Mouse (Mus musculus): ENCODE data around the gene Ermard.

Ermard gene

DNA sequence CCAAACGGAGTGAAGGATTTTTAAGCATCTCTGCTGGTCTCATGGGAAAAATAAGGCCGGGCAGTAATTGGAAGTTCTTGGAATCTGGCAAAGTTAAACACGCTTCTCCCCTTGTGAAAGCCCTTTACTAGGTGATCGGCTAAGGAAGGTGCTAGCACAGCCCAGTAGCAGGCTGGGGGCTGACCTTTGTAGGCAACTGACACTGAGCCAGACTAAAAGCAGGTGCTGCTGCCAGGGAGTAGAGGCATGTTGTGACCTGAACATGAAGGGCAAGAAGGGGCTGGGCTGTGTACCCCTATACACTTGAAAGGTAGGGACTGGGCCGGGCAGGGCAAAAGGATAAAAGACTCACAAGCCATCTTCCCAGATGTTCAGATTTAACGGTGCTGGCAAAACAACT, 19.3 kb downstream of the Ermard start:
- DNase-seq (ENCODE audit: low spot score in 2 of 2): no peak

GRCm38 (mm10) chr17:15065391-15066024, 24.5 kb downstream of the Ermard start:
- peak; percentile 47 to 66 for DNase-seq (ENCODE audit: low spot score in 2 of 2)

GRCm38 (mm10) chr17:15066066-15066465, 25.1 kb downstream of the Ermard start:
- no peak for DNase-seq (ENCODE audit: low spot score in 2 of 2)

GRCm38 (mm10) chr17:15066911-15067310, 25.9 kb downstream of the Ermard start:
- DNase-seq (ENCODE audit: low spot score in 2 of 2): no peak

GRCm38 (mm10) chr17:15068040-15068792, 27.2 kb downstream of the Ermard start:
- DNase-seq (ENCODE audit: low spot score in 2 of 2): no peak

GRCm38 (mm10) chr17:15069124-15069523, 28.1 kb downstream of the Ermard start:
- DNase-seq (ENCODE audit: low spot score in 2 of 2): no peak

DNA sequence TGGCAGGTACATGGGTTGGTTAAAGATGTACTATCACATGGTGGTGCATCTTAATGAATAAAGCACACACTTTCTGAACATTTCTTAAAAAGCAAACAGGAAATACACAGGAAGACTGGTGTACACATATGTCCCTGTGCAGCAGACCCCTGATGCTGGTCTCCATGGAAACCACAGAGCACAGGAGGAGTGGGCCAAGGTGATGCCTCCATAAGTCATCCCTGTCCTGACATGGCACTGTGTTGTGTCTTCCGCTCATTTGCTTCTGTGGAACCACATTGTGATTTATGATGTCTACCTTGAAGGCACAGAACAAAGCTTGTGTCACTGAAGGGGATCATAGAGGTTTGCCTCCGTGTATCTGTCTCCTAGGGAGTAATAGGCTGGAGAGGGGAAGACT, 31.2 kb downstream of the Ermard start:
- DNase-seq (ENCODE audit: low spot score in 2 of 2): no peak

DNA sequence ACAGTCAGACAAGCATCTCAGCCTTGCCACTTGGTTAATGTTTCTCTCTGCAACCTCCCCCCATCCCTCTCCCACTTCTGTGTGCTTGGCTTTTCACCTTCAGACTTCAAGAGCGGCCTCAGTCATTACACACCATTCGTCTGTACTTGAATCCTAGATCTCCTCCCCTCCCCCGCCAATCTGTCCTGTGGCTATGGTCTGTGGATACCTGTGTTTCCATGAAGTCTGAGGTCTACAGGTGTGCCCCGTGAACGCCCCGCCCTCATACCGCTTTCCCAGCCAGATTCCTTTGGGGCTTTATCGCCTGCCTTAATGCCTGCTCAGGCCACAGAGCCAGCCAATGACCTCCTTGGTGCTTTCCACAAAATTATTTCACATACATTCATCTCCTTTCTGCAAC, 34.0 kb downstream of the Ermard start:
- DNase-seq (ENCODE audit: low spot score in 2 of 2): no peak

- DNase-seq (ENCODE audit: low spot score in 2 of 2): no peak
Observed at GRCm38 (mm10) chr17:15077536-15077935, 36.5 kb downstream of the Ermard start.

GRCm38 (mm10) chr17:15084226-15084848, 43.3 kb downstream of the Ermard start:
- no peak for DNase-seq (ENCODE audit: low spot score in 2 of 2)

DNA sequence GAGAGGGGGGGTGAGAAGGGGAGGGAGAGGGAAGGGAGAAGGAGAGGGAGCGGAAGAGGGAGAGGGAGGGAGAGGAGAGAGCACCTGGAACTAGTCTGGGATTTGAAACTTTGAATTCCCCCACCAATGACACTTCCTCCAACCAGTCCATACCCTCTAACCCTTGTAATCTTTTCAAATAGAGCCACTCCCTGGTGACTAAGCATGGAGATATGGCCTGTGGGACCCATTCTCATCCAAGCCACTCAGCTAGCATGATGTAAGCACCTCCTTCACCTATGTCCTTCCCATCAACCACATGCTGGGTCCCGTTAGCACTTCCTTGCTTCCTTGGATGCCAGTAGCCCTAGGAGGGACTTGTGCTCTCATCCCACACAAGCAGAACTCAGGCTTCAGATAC, 44.0 kb downstream of the Ermard start:
- DNase-seq (ENCODE audit: low spot score in 2 of 2): no peak

- DNase-seq (ENCODE audit: low spot score in 2 of 2): no peak
Observed at GRCm38 (mm10) chr17:15088166-15088565, 47.2 kb downstream of the Ermard start.

DNA sequence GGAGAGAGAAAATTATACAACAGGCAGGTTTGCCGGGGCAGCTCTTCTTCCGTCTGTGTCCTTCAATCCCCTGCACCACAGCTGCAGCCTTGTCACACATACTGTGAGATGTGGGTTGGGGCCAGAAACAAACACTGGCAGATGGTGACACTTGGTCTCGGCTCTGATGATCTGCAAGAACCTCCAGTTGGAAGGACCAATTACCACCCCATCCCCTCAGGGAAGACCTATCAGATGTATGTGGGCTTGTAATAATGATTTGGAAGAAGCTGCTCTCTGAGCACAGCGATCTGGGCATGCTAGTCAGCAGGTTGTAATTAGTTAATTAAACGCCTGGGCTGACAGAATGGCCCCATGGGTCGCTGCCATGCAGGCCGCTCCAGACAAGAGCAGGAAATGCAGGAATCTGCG, 47.6 kb downstream of the Ermard start:
- DNase-seq (ENCODE audit: low spot score in 2 of 2): no peak

DNA sequence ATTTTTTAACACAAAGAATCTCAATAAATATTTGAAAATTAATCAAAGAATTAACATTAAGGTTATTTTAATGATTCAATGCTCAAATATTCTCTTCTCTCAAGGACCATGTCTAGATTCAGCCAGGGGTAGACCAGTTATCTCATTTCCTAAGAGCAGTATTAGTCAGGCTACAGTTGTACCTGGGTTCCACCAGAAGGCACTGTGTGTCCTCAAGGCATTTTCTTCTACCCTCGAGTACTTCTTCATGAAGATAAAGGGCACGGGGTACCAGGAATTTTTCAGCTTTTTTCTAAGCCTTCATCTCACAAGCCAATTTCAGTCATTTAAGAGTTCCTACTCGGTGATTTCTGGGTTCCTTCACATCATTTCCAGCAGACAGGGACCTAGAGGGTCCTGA, 50.7 kb downstream of the Ermard start:
- DNase-seq (ENCODE audit: low spot score in 2 of 2): no peak

GRCm38 (mm10) chr17:15093523-15093922, 52.5 kb downstream of the Ermard start:
- no peak for DNase-seq (ENCODE audit: low spot score in 2 of 2)

- DNase-seq (ENCODE audit: low spot score in 2 of 2): no peak
Observed at GRCm38 (mm10) chr17:15096853-15097252, 55.8 kb downstream of the Ermard start.

DNA sequence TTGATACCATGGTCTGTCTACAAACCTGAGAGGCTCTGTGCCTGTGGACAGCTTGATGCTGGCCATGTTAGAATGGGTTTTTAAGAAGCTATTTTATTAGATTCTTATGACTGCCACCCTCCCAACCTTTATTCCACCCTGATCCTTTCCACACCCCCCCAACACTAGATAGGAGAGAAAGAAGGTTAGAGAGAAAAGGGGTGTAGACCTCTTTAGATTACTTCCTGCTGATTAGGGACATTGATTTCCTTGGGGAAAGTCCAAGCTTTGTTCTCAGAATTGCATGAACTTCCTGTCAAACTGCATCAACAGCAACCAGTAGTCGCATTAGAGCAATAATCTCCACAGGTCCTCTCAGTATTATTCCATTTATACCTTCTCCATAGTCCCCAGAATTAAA, 57.7 kb downstream of the Ermard start:
- no peak for DNase-seq (ENCODE audit: low spot score in 2 of 2)

- no peak for DNase-seq (ENCODE audit: low spot score in 2 of 2)
Observed at GRCm38 (mm10) chr17:15101355-15101754, 60.3 kb downstream of the Ermard start.

- DNase-seq (ENCODE audit: low spot score in 2 of 2): no peak
Observed at GRCm38 (mm10) chr17:15107143-15107649, 66.2 kb downstream of the Ermard start.

- peak in 1 of 2 experiments; percentile 27 for DNase-seq (ENCODE audit: low spot score in 2 of 2)
Observed at GRCm38 (mm10) chr17:15108473-15109441, 67.7 kb downstream of the Ermard start.

DNA sequence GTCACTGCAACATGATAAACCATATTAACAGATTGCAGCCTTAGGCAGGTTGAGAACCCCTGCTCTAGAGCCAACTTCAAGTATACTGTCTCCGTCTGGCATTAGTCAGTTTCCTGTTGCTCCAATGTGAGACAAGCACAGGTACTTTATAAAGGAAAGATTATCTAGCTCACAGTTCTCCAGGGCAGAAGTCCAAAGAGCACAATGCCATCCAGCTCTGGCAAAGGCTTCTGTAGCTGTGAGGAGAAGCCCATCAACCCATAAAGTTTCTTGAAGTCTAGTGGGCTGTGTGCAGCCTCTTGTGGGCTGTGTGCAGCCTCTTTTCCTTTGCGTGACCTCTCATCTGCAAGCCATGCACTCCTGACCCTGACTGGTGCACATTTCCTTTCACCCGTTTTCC, 74.5 kb downstream of the Ermard start:
- no peak for DNase-seq (ENCODE audit: low spot score in 2 of 2)

DNA sequence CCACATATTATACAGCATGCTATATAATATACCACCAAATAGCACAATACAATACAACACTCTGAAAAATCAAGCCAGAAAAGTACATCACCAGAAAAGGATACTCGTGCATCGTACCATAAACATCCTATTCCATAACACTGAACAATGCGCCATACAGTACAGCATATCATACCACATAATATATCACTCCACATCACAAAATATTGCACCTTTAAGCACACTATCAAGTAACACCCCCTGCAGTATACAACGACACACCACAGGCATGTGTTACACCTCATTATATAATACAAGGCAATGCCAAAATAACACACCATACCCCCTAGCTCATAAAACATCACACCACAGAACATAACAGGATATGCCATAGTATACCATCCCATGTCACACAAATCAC, 79.1 kb downstream of the Ermard start:
- no peak for DNase-seq (ENCODE audit: low spot score in 2 of 2)

Data from frontal cortex, postnatal 14 days (tissue).